Mouse (Mus musculus): ENCODE results near the gene Tcta. TPM values are rescaled to one million over a fixed set of nuclear protein-coding genes. Genes with fewer than 3 reads are reported as not detected.
"Not testable (repeated sequence)": the region's sequence is repeated elsewhere in the genome, so short reads cannot be mapped to it uniquely, and the experiment has no call there.

Gene Tcta
- polyA plus RNA-seq, 1 experiment from 2014 or later, result 47.5 TPM

DNA sequence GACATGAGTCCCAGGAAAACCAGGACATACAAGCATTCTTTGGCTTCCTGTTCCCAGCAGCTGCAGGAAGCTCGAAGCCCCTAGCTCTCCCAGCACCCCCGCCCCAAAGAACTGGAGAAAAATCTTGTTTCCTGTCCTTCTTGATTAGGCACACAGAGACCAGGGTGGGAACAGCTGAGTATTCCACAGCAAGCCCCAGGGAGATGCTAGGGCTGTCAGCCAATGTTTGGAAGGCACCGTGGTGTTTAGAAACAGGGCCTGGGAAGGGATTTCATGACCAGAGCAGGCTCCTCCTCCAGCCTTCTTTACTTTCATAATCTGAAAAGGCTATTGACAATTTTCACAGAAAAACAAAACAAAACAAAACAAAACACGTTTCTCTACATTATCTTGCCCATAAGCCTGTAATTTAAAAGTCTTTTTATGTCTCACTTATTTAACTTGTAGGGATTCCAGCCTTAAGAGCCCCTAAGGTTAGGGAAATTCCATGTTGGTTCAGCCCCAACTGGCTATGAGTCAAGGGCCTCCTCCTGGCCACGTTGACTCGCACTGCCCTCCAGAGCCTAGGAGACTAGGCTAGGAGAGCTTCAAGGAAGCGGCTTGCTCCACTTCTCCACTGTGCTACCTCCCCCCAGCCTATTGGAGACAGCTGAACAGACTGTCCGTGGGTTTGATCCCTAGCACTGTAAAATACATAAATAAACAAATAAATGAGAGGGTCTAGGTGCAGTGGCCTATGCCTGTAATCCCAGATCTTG, 25.7 kb downstream of the Tcta start:
- 58% methylated on average over 8 of the region's 8 CpGs for WGBS
- no peak overlapping the region for H3K4me2 ChIP-seq (replicated peaks)

DNA sequence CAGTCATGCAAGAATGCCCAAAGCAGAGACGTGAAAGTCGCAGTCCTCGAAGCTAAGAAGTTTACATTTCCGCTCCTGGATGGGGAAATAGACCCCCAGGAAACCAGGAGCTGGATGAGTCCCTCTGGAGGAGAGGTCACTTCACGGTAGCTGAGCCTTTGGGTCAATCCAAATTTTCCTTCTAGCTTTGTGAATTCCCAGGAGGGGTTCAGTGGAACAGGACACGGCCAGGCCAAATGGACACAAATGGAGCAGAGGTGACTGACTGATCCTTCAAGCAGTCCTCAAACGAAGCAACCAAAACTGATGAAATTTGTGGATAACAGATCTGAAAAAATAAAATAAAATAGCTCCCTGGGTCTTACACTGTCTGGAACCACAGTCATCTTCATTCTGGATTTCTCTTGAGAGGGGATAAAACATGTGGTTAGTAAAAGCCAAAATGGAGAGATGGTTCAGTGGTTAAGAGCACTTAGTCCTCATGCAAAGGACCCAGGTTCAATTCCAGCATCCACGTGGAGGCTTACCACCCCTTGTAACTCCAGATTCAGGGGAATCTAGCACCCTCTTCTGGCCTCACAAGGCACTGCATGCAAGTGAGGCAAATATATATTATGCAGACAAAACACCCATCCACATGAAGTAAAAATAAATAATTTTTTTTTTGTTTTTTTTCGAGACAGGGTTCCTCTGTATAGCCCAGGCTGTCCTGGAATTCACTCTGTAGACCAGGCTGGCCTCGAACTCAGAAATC, 27.1 kb downstream of the Tcta start:
- 73% methylated on average over 10 of the region's 10 CpGs for WGBS
- H3K27me3 ChIP-seq (replicated peaks), result no peaks in the 10 kb centered on the region

More for the DNA sequence above, 25.7 kb downstream of the Tcta start:
- no peak for ATAC-seq (ENCODE audit: low FRiP score, low read depth)
- Histone ChIP-seq H3K4me1 (no peaks in the 10 kb centered on the region), H3K9ac (no peak overlapping the region), H3K27ac (no peak overlapping the region), H3K4me3 (no peak overlapping the region), H3K27me3 (replicated peaks) (no peaks in the 10 kb centered on the region), H3K36me3 (no peaks in the 10 kb centered on the region), H3K9me3 (no peaks in the 10 kb centered on the region)

DNA sequence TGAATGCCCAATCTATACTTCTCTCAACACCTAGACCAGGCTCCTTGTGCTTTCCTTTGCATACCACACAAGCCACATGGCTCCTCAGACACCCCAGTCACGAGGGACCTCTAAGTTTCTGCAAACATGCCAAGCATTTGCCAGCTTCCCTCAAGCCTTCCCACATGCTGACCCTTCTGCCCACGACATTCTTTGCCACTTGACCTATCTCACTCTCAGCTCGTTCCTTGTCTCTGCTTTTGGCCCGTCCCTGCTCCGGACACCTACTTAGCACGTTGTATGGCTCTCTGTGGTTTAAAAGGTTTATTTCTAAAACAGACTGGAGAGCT, 30.7 kb downstream of the Tcta start:
- 71% methylated on average over 6 of the region's 6 CpGs for whole genome bisulfite sequencing

More for the DNA sequence above, 27.1 kb downstream of the Tcta start:
- no peak for ATAC-seq (ENCODE audit: low FRiP score, low read depth)
- no peak overlapping the region for H3K4me2 ChIP-seq (replicated peaks)
- H3K27ac ChIP-seq, result no peak overlapping the region
- H3K4me1 ChIP-seq, result no peaks in the 10 kb centered on the region
- H3K4me3 ChIP-seq, result no peak overlapping the region
- no peak overlapping the region for H3K9ac ChIP-seq
- H3K36me3 ChIP-seq, result no peaks in the 10 kb centered on the region
- no peaks in the 10 kb centered on the region for H3K9me3 ChIP-seq

DNA sequence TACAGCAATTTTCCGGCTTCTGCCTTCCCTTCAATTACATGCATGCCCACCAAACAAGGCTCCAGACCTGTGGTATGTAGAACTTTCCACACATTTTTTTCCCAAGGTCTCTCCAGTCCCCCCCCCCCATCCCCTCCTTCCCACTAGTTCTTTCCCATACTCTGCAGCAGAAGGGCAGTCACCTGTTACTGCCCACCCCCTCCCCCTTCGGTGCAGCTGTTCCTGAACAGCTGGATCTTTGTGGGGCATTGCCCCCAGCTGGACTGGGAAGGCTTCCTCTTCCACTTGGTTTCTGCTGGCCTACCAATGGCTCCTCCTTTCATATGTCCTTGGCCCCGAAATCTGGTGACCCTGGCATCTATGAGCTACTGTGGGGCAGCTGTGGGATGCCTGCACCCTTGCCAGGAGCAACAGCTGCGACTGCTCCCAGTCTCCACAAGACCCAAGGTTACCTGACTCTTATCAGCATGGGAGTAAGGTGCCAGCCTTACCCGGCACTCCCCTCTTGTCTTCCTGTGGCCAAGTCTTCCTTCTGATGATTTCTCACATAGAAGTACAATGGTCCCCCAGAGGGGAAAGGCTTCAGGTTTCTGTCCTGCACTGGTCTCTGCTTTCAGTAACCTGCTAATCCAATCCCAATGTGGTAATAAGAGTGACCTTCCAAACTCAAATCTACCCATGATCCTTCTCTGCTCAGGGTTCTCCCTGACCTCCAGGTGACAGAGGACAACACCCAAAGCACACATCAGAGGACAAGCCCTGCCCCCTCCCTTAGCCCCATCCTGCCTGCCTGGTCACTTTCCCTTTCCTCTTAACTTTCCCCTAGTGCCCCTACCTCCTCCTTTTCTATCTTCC, 31.3 kb downstream of the Tcta start:
- no peak for ATAC-seq (ENCODE audit: low FRiP score, low read depth)
- WGBS, result 73% methylated on average over 5 of the region's 5 CpGs

More for the DNA sequence above, 30.7 kb downstream of the Tcta start:
- H3K4me2 ChIP-seq (replicated peaks), result no peak overlapping the region
- H3K27me3 ChIP-seq (replicated peaks), result no peaks in the 10 kb centered on the region
- no peaks in the 10 kb centered on the region for H3K4me1 ChIP-seq
- no peaks in the 10 kb centered on the region for H3K36me3 ChIP-seq
- ATAC-seq (ENCODE audit: low FRiP score, low read depth), result no peak
- H3K9ac ChIP-seq, result no peak overlapping the region
- H3K9me3 ChIP-seq, result no peaks in the 10 kb centered on the region
- H3K4me3 ChIP-seq, result no peak overlapping the region
- no peak overlapping the region for H3K27ac ChIP-seq

DNA sequence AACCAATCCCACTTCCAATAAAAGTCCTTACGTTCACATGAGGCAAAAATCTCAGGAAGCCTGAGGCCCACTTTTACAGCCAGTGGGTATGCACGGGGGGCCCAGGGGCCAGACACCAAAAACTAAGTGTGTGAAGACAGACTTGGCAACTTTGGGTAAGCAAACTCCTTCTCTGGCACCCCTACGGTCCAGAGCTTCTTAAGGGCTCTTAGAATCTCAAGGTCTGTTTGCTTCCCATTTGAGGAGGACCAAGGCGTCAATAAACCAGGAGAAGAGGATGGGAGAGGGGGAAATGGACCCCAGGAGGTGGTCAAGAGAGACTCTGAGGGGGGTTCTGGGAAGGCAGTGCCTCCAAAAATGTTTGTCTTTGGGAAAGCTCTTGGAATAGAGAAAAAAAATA, 32.5 kb downstream of the Tcta start:
- no peaks in the 10 kb centered on the region for H3K27me3 ChIP-seq (replicated peaks)
- H3K4me1 ChIP-seq, result no peaks in the 10 kb centered on the region
- H3K27ac ChIP-seq, result no peak overlapping the region
- no peak for ATAC-seq (ENCODE audit: low FRiP score, low read depth)
- WGBS, result 70% methylated on average over 4 of the region's 4 CpGs
- H3K36me3 ChIP-seq, result no peaks in the 10 kb centered on the region
- H3K4me2 ChIP-seq (replicated peaks), result no peak overlapping the region
- no peaks in the 10 kb centered on the region for H3K9me3 ChIP-seq
- H3K9ac ChIP-seq, result no peak overlapping the region
- H3K4me3 ChIP-seq, result no peak overlapping the region

More for the DNA sequence above, 31.3 kb downstream of the Tcta start:
- Histone ChIP-seq H3K27me3 (replicated peaks) (no peaks in the 10 kb centered on the region), H3K4me2 (replicated peaks) (no peak overlapping the region), H3K4me1 (no peaks in the 10 kb centered on the region), H3K9ac (no peak overlapping the region), H3K4me3 (no peak overlapping the region), H3K27ac (no peak overlapping the region), H3K36me3 (no peaks in the 10 kb centered on the region), H3K9me3 (no peaks in the 10 kb centered on the region)

DNA sequence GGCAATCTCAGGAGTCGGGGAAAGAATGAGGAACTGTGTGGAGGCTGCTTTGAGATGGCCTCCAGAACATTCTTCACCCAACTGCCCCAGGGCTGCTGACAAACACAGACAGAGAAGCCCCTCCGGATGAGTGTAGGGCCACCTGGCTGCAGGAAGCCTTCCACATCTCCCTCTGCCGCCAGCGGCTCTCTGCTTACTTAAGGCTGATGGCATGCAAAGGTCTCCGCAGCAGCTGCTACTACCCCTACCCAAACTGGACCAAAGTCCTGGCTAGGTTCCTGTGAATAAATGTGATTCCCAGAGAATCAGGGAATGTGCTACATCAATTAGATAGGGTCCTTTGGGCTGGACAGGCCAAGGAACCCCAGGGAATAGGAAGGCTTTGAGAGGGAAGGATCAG, 33.3 kb downstream of the Tcta start:
- ATAC-seq (ENCODE audit: low FRiP score, low read depth), result no peak
- Histone ChIP-seq H3K9ac (no peak overlapping the region), H3K4me1 (no peaks in the 10 kb centered on the region), H3K4me3 (no peak overlapping the region), H3K4me2 (replicated peaks) (no peak overlapping the region), H3K27me3 (replicated peaks) (no peaks in the 10 kb centered on the region), H3K9me3 (no peaks in the 10 kb centered on the region), H3K27ac (no peak overlapping the region), H3K36me3 (no peaks in the 10 kb centered on the region)
- WGBS, result 80% methylated on average over 5 of the region's 5 CpGs

DNA sequence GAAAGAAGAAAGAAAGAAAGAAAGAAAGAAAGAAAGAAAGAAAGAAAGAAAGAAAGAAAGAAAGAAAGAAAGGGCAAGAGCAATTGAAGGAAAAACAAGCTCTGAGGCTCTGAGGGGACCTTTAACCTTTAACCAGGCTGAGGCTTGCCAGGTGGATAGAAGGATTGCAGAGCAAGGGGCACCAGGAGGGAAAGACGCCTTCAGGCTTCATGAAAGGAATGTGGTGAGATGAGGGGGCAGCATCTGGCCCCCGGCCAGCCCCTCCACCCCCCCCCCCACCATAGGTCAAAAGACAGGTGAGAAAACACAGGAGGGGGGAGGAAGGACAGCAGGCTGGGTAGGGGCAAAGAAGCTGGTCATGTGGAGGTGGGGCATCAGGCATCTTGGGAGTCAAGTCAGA, 34.0 kb downstream of the Tcta start:
- H3K27ac ChIP-seq, result no peak overlapping the region
- H3K4me1 ChIP-seq, result no peaks in the 10 kb centered on the region
- H3K9me3 ChIP-seq, result no peaks in the 10 kb centered on the region
- ATAC-seq (ENCODE audit: low FRiP score, low read depth), result no peak
- H3K4me2 ChIP-seq (replicated peaks), result no peak overlapping the region
- no peaks in the 10 kb centered on the region for H3K36me3 ChIP-seq
- WGBS, result 35% methylated on average over 2 of the region's 2 CpGs
- H3K27me3 ChIP-seq (replicated peaks), result no peaks in the 10 kb centered on the region
- no peak overlapping the region for H3K9ac ChIP-seq
- H3K4me3 ChIP-seq, result no peak overlapping the region

DNA sequence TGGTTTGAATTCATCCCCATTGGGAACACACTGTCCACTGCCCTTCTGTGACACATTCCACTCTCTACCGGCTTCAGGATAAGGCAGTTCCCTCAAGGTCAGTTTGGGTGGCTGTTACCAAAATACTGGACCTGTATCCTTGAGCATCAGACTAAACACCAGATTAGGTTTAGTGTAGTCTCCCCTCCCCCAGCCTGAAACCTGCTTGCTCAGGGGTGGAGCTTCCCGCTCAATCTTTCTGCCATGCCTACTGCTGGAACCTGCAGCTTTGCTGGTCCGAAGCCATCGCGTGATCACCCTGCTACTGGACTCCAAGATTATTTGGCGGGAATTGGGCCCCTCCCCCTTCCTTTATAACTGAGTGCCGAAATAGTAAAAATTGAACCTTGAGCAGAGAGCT, 37.3 kb downstream of the Tcta start:
- 90% methylated on average over 6 of the region's 7 CpGs for WGBS

DNA sequence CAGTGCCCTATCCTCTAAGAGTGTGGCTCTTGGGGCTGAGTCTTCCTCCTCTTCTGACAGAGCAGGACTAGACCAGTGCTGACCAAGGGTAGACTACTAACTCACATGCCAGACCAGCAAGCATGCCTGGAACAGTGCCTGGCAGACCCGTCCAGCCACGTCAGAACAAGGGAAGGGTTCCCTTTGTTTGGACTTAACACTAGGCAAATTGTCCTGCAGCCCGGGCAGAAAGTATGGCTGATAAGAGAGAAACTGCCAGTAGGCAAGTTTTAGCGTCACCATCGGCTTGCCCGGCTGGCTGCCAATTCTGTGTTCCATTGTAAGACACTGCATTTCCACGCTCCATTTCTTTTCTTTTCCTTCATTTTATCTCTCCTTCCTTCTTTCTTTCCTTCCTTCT, 38.3 kb downstream of the Tcta start:
- no peak overlapping the region for H3K4me2 ChIP-seq (replicated peaks)
- 84% methylated on average over 7 of the region's 7 CpGs for WGBS
- no peak overlapping the region for H3K9ac ChIP-seq
- no peak for ATAC-seq (ENCODE audit: low FRiP score, low read depth)
- H3K27me3 ChIP-seq (replicated peaks), result no peaks in the 10 kb centered on the region
- peaks cover 8% of the 10 kb centered on the region for H3K4me1 ChIP-seq
- no peaks in the 10 kb centered on the region for H3K36me3 ChIP-seq
- H3K9me3 ChIP-seq, result no peaks in the 10 kb centered on the region
- H3K4me3 ChIP-seq, result no peak overlapping the region
- H3K27ac ChIP-seq, result no peak overlapping the region

More for the DNA sequence above, 37.3 kb downstream of the Tcta start:
- H3K27me3 ChIP-seq (replicated peaks); H3K4me3 ChIP-seq; H3K4me1 ChIP-seq; H3K9me3 ChIP-seq; H3K36me3 ChIP-seq; H3K27ac ChIP-seq; ATAC-seq (ENCODE audit: low FRiP score, low read depth); H3K9ac ChIP-seq; H3K4me2 ChIP-seq (replicated peaks): not testable (repeated sequence)

DNA sequence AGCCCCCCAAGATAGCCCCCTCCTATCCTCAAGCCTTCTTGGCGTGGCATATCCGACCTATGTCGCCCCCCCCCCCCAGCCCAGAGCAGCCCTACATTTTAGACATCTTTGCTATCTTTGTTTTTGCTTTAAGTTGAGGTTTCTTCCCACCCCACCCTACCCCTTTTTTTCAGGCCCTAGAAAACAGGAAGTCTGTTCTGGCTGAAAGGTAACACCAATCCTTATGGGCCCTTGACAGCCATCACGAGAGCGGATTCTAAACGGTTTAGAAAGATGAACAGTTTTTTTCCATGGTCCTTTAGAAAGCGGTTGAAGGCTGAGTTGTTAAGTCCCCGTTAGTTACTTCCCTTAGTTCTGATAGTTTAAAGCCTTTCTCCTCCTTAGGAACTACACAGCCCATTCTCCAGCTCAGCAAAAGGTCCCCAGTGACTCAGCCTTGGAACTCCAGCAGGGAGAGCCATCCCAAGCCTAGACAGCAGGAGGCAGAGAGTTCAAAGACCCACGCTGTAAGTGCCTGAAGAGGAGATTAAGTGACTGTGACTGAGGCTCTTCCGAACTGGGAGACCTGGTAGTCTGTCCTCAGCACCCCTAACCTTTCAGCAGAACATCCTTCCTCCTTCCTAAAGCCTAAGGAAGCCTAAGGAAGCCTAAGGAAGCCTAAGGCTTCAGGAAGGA, 39.6 kb downstream of the Tcta start:
- peaks cover 19% of the 10 kb centered on the region for H3K4me1 ChIP-seq
- no peak overlapping the region for H3K4me3 ChIP-seq
- ATAC-seq (ENCODE audit: low FRiP score, low read depth), result no peak
- WGBS, result 71% methylated on average over 10 of the region's 10 CpGs
- H3K27me3 ChIP-seq (replicated peaks), result no peaks in the 10 kb centered on the region
- no peaks in the 10 kb centered on the region for H3K9me3 ChIP-seq
- no peak overlapping the region for H3K4me2 ChIP-seq (replicated peaks)
- H3K36me3 ChIP-seq, result no peaks in the 10 kb centered on the region
- no peak overlapping the region for H3K9ac ChIP-seq
- H3K27ac ChIP-seq, result no peak overlapping the region

DNA sequence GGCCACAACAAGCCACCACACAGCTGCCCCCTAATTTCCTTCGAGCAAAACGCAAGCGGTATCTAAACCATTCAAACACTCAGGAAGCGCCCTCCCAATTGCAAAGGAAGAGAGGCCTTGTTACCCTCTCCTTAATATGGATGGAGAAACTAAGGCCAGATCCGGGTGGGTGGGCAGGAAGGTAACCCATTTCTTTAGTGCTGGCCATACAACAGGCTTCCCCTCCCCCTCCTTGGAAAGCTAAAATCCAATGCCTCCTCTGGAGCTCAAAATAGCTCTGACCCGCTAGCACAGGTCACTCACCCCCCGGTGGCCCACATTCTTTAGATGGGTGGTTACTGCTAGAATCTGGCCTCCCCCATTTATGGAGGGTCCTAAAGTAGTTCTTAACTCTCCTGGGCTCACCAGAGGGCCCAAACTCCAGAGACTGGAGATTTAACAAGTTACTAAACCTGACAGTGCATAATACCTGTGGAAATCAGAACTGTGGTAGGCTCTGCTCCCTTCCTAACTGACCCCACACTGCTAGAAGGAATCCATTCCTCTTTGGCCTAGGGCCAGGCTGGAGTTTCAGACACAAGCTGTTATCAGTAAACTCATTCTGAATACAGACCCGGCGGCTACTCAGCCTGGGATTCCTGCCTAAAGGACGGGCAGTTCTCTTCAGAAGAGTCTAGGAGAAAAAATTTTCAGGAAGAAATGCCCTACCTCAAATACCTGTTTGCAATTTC, 41.6 kb downstream of the Tcta start:
- 13% methylated on average over 10 of the region's 10 CpGs for WGBS
- Histone ChIP-seq H3K27me3 (replicated peaks) (no peaks in the 10 kb centered on the region), H3K27ac (no peak overlapping the region), H3K9ac (peak overlapping the region; percentile 40), H3K36me3 (no peaks in the 10 kb centered on the region), H3K9me3 (no peaks in the 10 kb centered on the region), H3K4me3 (peak overlapping the region; percentile 94), H3K4me2 (replicated peaks) (peak overlapping the region; percentile 85), H3K4me1 (peaks cover 19% of the 10 kb centered on the region)
- no peak; the same call in none of the 2 replicates for ATAC-seq (ENCODE audit: low FRiP score, low read depth)

Data from neural tube, embryonic 12.5 days (tissue).